Mouse (Mus musculus): ENCODE results near the gene Rilpl1. TPM values are rescaled to one million over a fixed set of nuclear protein-coding genes. Genes with fewer than 3 reads are reported as not detected.
"Not testable (repeated sequence)": the region's sequence is repeated elsewhere in the genome, so short reads cannot be mapped to it uniquely, and the experiment has no call there.

Gene Rilpl1
- polyA plus RNA-seq, 1 experiment from 2014 or later: 22.7 TPM

GRCm38 (mm10) chr5:124500037-124500436 is 31.2 kb downstream of the Rilpl1 start:
- WGBS: 83% methylated on average over 4 of the region's 4 CpGs
- Histone ChIP-seq H3K36me3 (peaks cover 88% of the 10 kb centered on the region), H3K4me1 (peaks cover 34% of the 10 kb centered on the region)
- not testable (repeated sequence) for H3K27me3 ChIP-seq (ENCODE audit: low read depth, poor library complexity, severe bottlenecking); H3K4me3 ChIP-seq; H3K27ac ChIP-seq (replicated peaks); DNase-seq (ENCODE audit: low spot score); H3K9me3 ChIP-seq (replicated peaks)

- H3K27me3 ChIP-seq (ENCODE audit: low read depth, poor library complexity, severe bottlenecking): no peaks in the 10 kb centered on the region
- H3K9me3 ChIP-seq (replicated peaks): no peaks in the 10 kb centered on the region
- H3K4me3 ChIP-seq: no peak overlapping the region
- 31% methylated on average over 5 of the region's 5 CpGs for WGBS
- peak; percentile 61 for DNase-seq (ENCODE audit: low spot score)
- peaks cover 35% of the 10 kb centered on the region for H3K4me1 ChIP-seq
- H3K36me3 ChIP-seq: peaks cover 89% of the 10 kb centered on the region
- no peak overlapping the region; the same call in 1 of the 2 replicates for H3K27ac ChIP-seq (replicated peaks)
These were observed 32.2 kb downstream of the Rilpl1 start for GRCm38 (mm10) chr5:124499001-124499400.

- Histone ChIP-seq H3K4me1 (peaks cover 35% of the 10 kb centered on the region), H3K36me3 (peaks cover 89% of the 10 kb centered on the region), H3K9me3 (replicated peaks) (no peaks in the 10 kb centered on the region), H3K27me3 (ENCODE audit: low read depth, poor library complexity, severe bottlenecking) (no peaks in the 10 kb centered on the region), H3K4me3 (no peak overlapping the region), H3K27ac (replicated peaks) (peak overlapping the region; percentile 9; the same call in 1 of the 2 replicates)
- no peak for DNase-seq (ENCODE audit: low spot score)
- 78% methylated on average over 9 of the region's 9 CpGs for WGBS
These were observed 32.8 kb downstream of the Rilpl1 start for GRCm38 (mm10) chr5:124498221-124498876.

- Histone ChIP-seq H3K36me3 (peaks cover 89% of the 10 kb centered on the region), H3K4me1 (peaks cover 35% of the 10 kb centered on the region), H3K27me3 (ENCODE audit: low read depth, poor library complexity, severe bottlenecking) (no peaks in the 10 kb centered on the region), H3K4me3 (no peak overlapping the region), H3K27ac (replicated peaks) (no peak overlapping the region), H3K9me3 (replicated peaks) (no peaks in the 10 kb centered on the region)
- no peak for DNase-seq (ENCODE audit: low spot score)
- WGBS: 85% methylated on average over 15 of the region's 15 CpGs
These were observed 34.3 kb downstream of the Rilpl1 start for GRCm38 (mm10) chr5:124496614-124497514.

GRCm38 (mm10) chr5:124495547-124495946 is 35.6 kb downstream of the Rilpl1 start:
- no peak for DNase-seq (ENCODE audit: low spot score)
- Histone ChIP-seq H3K9me3 (replicated peaks) (no peaks in the 10 kb centered on the region), H3K27me3 (ENCODE audit: low read depth, poor library complexity, severe bottlenecking) (no peaks in the 10 kb centered on the region), H3K36me3 (peaks cover 89% of the 10 kb centered on the region), H3K27ac (replicated peaks) (0 out of 2 replicates have a peak overlapping the region, but pooled peaks have one; percentile 9), H3K4me3 (no peak overlapping the region), H3K4me1 (peaks cover 35% of the 10 kb centered on the region)
- 70% methylated on average over 7 of the region's 7 CpGs for WGBS

GRCm38 (mm10) chr5:124493455-124493854 is 37.7 kb downstream of the Rilpl1 start:
- peaks cover 24% of the 10 kb centered on the region for H3K4me1 ChIP-seq
- no peaks in the 10 kb centered on the region for H3K27me3 ChIP-seq (ENCODE audit: low read depth, poor library complexity, severe bottlenecking)
- 89% methylated on average over 11 of the region's 11 CpGs for WGBS
- H3K36me3 ChIP-seq: peaks cover 98% of the 10 kb centered on the region
- no peak overlapping the region for H3K27ac ChIP-seq (replicated peaks)
- no peak overlapping the region for H3K4me3 ChIP-seq
- no peaks in the 10 kb centered on the region for H3K9me3 ChIP-seq (replicated peaks)
- DNase-seq (ENCODE audit: low spot score): no peak

GRCm38 (mm10) chr5:124492618-124493017 is 38.6 kb downstream of the Rilpl1 start:
- peaks cover 97% of the 10 kb centered on the region for H3K36me3 ChIP-seq
- H3K4me1 ChIP-seq: peaks cover 19% of the 10 kb centered on the region
- H3K4me3 ChIP-seq: no peak overlapping the region
- no peak for DNase-seq (ENCODE audit: low spot score)
- no peaks in the 10 kb centered on the region for H3K27me3 ChIP-seq (ENCODE audit: low read depth, poor library complexity, severe bottlenecking)
- 89% methylated on average over 4 of the region's 4 CpGs for whole genome bisulfite sequencing
- no peaks in the 10 kb centered on the region for H3K9me3 ChIP-seq (replicated peaks)
- H3K27ac ChIP-seq (replicated peaks): no peak overlapping the region

- WGBS: 93% methylated on average over 4 of the region's 4 CpGs
- no peak overlapping the region for H3K27ac ChIP-seq (replicated peaks)
- H3K36me3 ChIP-seq: peaks cover 94% of the 10 kb centered on the region
- no peaks in the 10 kb centered on the region for H3K27me3 ChIP-seq (ENCODE audit: low read depth, poor library complexity, severe bottlenecking)
- H3K4me3 ChIP-seq: no peak overlapping the region
- no peak for DNase-seq (ENCODE audit: low spot score)
- no peaks in the 10 kb centered on the region for H3K9me3 ChIP-seq (replicated peaks)
- peaks cover 18% of the 10 kb centered on the region for H3K4me1 ChIP-seq
These were observed 39.5 kb downstream of the Rilpl1 start for GRCm38 (mm10) chr5:124491732-124492131.

GRCm38 (mm10) chr5:124488885-124489284 is 42.3 kb downstream of the Rilpl1 start:
- Histone ChIP-seq H3K27ac (replicated peaks) (no peak overlapping the region), H3K4me1 (peaks cover 10% of the 10 kb centered on the region), H3K36me3 (peaks cover 74% of the 10 kb centered on the region), H3K4me3 (no peak overlapping the region), H3K27me3 (ENCODE audit: low read depth, poor library complexity, severe bottlenecking) (no peaks in the 10 kb centered on the region), H3K9me3 (replicated peaks) (no peaks in the 10 kb centered on the region)
- 94% methylated on average over 3 of the region's 3 CpGs for WGBS
- no peak for DNase-seq (ENCODE audit: low spot score)

GRCm38 (mm10) chr5:124485654-124486053 is 45.5 kb downstream of the Rilpl1 start:
- DNase-seq (ENCODE audit: low spot score): no peak

GRCm38 (mm10) chr5:124483655-124484396 is 47.4 kb downstream of the Rilpl1 start:
- no peak for DNase-seq (ENCODE audit: low spot score)
- Histone ChIP-seq H3K27me3 (ENCODE audit: low read depth, poor library complexity, severe bottlenecking) (no peaks in the 10 kb centered on the region), H3K4me1 (peaks cover 19% of the 10 kb centered on the region), H3K9me3 (replicated peaks) (no peaks in the 10 kb centered on the region), H3K27ac (replicated peaks) (peak overlapping the region; percentile 99), H3K4me3 (peak overlapping the region; percentile 79), H3K36me3 (peaks cover 25% of the 10 kb centered on the region)
- 9% methylated on average over 15 of the region's 15 CpGs for WGBS

More at GRCm38 (mm10) chr5:124485654-124486053, 45.5 kb downstream of the Rilpl1 start:
- Histone ChIP-seq H3K27ac (replicated peaks) (no peak overlapping the region), H3K27me3 (ENCODE audit: low read depth, poor library complexity, severe bottlenecking) (no peaks in the 10 kb centered on the region), H3K36me3 (peaks cover 42% of the 10 kb centered on the region), H3K4me1 (peaks cover 17% of the 10 kb centered on the region), H3K9me3 (replicated peaks) (no peaks in the 10 kb centered on the region), H3K4me3 (no peak overlapping the region)
- WGBS: 97% methylated on average over 5 of the region's 5 CpGs

- Histone ChIP-seq H3K4me3 (peak within 1 kb of the TSS; percentile 79), H3K27ac (replicated peaks) (peak within 1 kb of the TSS; percentile 99), H3K4me1 (peaks cover 24% of the 10 kb centered on the region), H3K9me3 (replicated peaks) (no peaks in the 10 kb centered on the region), H3K36me3 (peaks cover 18% of the 10 kb centered on the region), H3K27me3 (ENCODE audit: low read depth, poor library complexity, severe bottlenecking) (no peaks in the 10 kb centered on the region)
- DNase-seq (ENCODE audit: low spot score): peak; percentile 90
- WGBS: under 1% methylated on average over 48 of the region's 48 CpGs
These were observed 48.1 kb downstream of the Rilpl1 start, which contains the start of gene Snrnp35 for GRCm38 (mm10) chr5:124482966-124483654. Gene Snrnp35 (plus strand): TSS chr5:124483134.

Data from midbrain, embryonic 10.5 days (tissue).